22 mouse cellular contexts compared by ENCODE assay signal in the genomic region with DNA sequence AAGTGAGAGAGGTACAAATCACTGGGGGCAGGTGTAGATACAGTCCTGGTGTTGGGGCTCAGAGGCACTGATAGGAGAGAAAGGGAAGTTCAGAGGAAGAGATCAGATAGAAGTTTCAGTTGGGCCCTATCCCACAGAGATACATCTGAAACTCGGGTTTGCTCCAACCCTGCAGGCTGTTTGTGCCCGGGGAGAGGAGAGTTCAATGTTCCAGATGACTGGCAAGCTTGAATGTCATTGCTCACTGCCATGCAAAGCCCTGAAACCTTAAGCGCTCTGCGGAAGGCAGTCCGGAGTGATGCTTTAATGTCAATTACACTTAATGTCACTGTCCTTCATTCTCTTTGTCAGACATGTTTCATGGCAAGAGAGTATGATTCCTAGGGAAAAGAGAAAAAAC. TPM values are rescaled to one million over a fixed set of nuclear protein-coding genes. Genes with fewer than 3 reads are reported as not detected.
"Had no signal": no experiment of that assay in that cellular context is flagged by ENCODE, and none has a peak within 500 bp of the region (broad histone marks: within the 10 kb centered on the region; RNA-seq: fewer than 3 reads in every experiment).

No protein-coding gene starts in this region.

- H3K4me1 ChIP-seq: liver, embryonic 12.5 days; megakaryocyte, embryonic 14.5 days; midbrain, embryonic 15.5 days had no signal

- H3K27me3 ChIP-seq: limb, embryonic 15.5 days; liver, embryonic 12.5 days; midbrain, embryonic 15.5 days had no signal

- DNase-seq: kidney, adult 2 months; layer of hippocampus, adult 9-11 months; layer of hippocampus, postnatal 36 days; lung, embryonic 14.5 days; lung, postnatal 10 days; lung, postnatal 4 days; right cerebral cortex, adult 18-20 months; right cerebral cortex, postnatal 25 days; thymus, postnatal 36 days had no signal

- H3K36me3 ChIP-seq: limb, embryonic 15.5 days; liver, embryonic 12.5 days; midbrain, embryonic 15.5 days had no signal

- H3K27ac ChIP-seq: limb, embryonic 15.5 days; liver, embryonic 12.5 days; midbrain, embryonic 15.5 days had no signal

- ATAC-seq: liver, embryonic 12.5 days; midbrain, embryonic 15.5 days had no signal

- H3K4me2 ChIP-seq: limb, embryonic 15.5 days; liver, embryonic 12.5 days; lung, embryonic 14.5 days; midbrain, embryonic 11.5 days; midbrain, embryonic 15.5 days had no signal

- H3K4me3 ChIP-seq: limb, embryonic 15.5 days; liver, embryonic 12.5 days; megakaryocyte, embryonic 14.5 days; midbrain, embryonic 15.5 days had no signal

- H3K9me3 ChIP-seq: limb, embryonic 15.5 days; liver, embryonic 12.5 days; megakaryocyte, embryonic 14.5 days; midbrain, embryonic 15.5 days had no signal

- H3K9ac ChIP-seq: limb, embryonic 15.5 days; liver, embryonic 12.5 days; lung, embryonic 14.5 days; midbrain, embryonic 15.5 days had no signal

RNA-seq across cellular contexts. Expression of gene Gm21915, which starts 54.6 kb away (rescaled TPM):
- total RNA-seq: layer of hippocampus, adult 18-20 months; layer of hippocampus, postnatal 36 days; left cerebral cortex, adult 8-10 months; left cerebral cortex, postnatal 25 days had no signal
- polyA plus RNA-seq: kidney, adult 2 months; limb, embryonic 11.5 days; limb, embryonic 15.5 days; liver, embryonic 12.5 days; liver, embryonic 16.5 days; lung, embryonic 14.5 days; midbrain, embryonic 11.5 days; midbrain, embryonic 15.5 days; small intestine, adult 2 months; stomach, embryonic 16.5 days; thymus, postnatal 0 days had no signal
